In the genomic region with DNA sequence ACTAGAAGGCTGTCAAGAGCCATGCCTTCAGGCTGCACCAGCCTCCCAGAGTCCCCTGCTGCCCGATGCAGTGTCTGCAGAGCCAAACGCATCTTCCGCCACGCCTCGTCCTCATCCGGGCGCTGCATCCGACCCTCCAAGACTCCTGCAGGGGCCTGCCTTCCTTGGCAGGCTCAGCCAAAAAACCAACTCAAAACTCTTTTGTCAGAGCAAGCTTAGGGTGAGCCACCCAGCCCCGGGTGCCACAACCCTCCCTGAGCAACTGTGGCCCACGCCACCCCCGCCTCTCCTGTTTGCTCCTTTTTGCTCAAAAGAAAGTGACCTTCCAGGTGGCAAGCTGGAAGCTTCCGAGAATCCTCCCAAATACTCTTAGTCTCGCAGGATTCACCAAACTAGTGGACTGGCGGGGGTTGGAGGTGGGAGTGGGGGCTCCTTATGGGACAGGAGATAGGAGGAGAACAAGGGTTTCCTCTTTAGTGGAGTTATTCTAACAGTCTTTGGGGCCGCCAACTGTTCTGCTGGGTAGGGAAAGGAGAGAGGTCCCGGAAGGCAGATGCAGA, we compare ENCODE assay signal across 8 mouse cellular contexts. TPM values are rescaled to one million over a fixed set of nuclear protein-coding genes. Genes with fewer than 3 reads are reported as not detected.
DNase-seq lines count a peak whose midpoint lies in the region; ATAC-seq and TF ChIP-seq lines count a peak whose summit lies in the region.

No protein-coding gene starts in this region.

- 0 out of 2 replicates have a peak, but pooled peaks have one; percentile 8 for ATAC-seq in erythroblast, adult 5-6 weeks (replicated peaks; ENCODE audit: low FRiP score, poor library complexity, severe bottlenecking)
- ATAC-seq in hindbrain, embryonic 14.5 days (ENCODE audit: low FRiP score) = peak; percentile 25; the same call in 1 of the 2 replicates
- ATAC-seq in liver, embryonic 14.5 days (ENCODE audit: insufficient read depth) = no peak

- H3K4me3 ChIP-seq in bone marrow, adult 2 months (replicated peaks; ENCODE audit: control insufficient read depth, low read depth, low read length) = peak overlapping the region; percentile 73
- H3K4me3 ChIP-seq in hindbrain, embryonic 14.5 days (replicated peaks; ENCODE audit: low read length) = peak overlapping the region; percentile 98
- H3K4me3 ChIP-seq in liver, embryonic 14.5 days (ENCODE audit: insufficient read depth in 1 of 2, low read depth in 2 of 2, low read length in 2 of 2) = peak overlapping the region; percentile 86 to 94

- H3K36me3 ChIP-seq in hindbrain, embryonic 14.5 days (replicated peaks; ENCODE audit: control insufficient read depth, insufficient read depth) = peaks cover 24% of the 10 kb centered on the region
- no peaks in the 10 kb centered on the region; the same call in 1 of the 2 replicates for H3K36me3 ChIP-seq in liver, embryonic 14.5 days (replicated peaks; ENCODE audit: control insufficient read depth, insufficient read depth, low read depth)

- no peaks in the 10 kb centered on the region for H3K9me3 ChIP-seq in hindbrain, embryonic 14.5 days (ENCODE audit: control insufficient read depth, low read length)
- no peaks in the 10 kb centered on the region for H3K9me3 ChIP-seq in liver, embryonic 14.5 days (ENCODE audit: control insufficient read depth, low read length)

- H3K9ac ChIP-seq in hindbrain, embryonic 14.5 days = peak overlapping the region; percentile 97
- H3K9ac ChIP-seq in liver, embryonic 14.5 days (replicated peaks) = peak overlapping the region; percentile 91

- H3K4me2 ChIP-seq in hindbrain, embryonic 14.5 days (replicated peaks) = peak overlapping the region; percentile 59
- H3K4me2 ChIP-seq in liver, embryonic 14.5 days (ENCODE audit: low read depth) = peak overlapping the region; percentile 81

- no peak overlapping the region; the same call in 1 of the 2 replicates for H3K27ac ChIP-seq in bone marrow, adult 2 months (ENCODE audit: control insufficient read depth, insufficient read depth, low read depth, low read length, poor library complexity)
- H3K27ac ChIP-seq in hindbrain, embryonic 14.5 days = peak overlapping the region; percentile 94
- no peak overlapping the region for H3K27ac ChIP-seq in liver, embryonic 14.5 days

- TF ChIP-seq CTCF in bone marrow, adult 2 months (IDR thresholded peaks at IDR 0.05; ENCODE audit: control insufficient read depth, insufficient read depth, low read length) = no peak
- TF ChIP-seq CTCF in liver, embryonic 14.5 days (IDR thresholded peaks at IDR 0.05; ENCODE audit: low read depth) = no peak

- no peaks in the 10 kb centered on the region for H3K27me3 ChIP-seq in hindbrain, embryonic 14.5 days (ENCODE audit: control insufficient read depth, insufficient read depth, low read length)
- H3K27me3 ChIP-seq in liver, embryonic 14.5 days (ENCODE audit: control insufficient read depth, insufficient read depth, low read length) = no peaks in the 10 kb centered on the region

- no peak for TF ChIP-seq EP300 in liver, embryonic 14.5 days (IDR thresholded peaks at IDR 0.05; ENCODE audit: low read depth)

- WGBS in bone marrow, adult 2 months = 25% methylated on average over 16 of the region's 16 CpGs
- 3% methylated on average over 16 of the region's 16 CpGs for WGBS in hindbrain, embryonic 14.5 days
- WGBS in liver, embryonic 14.5 days (ENCODE audit: insufficient replicate concordance) = 21% methylated on average over 16 of the region's 16 CpGs

- DNase-seq in left cerebral cortex, postnatal 25 days (ENCODE audit: low spot score in 2 of 2) = peak; percentile 18 to 32
- DNase-seq in left cerebral cortex, adult 9 months (ENCODE audit: low spot score in 2 of 2) = no peak
- peak; percentile 31 for DNase-seq in hindbrain, embryonic 14.5 days (ENCODE audit: low spot score)
- DNase-seq in liver, embryonic 14.5 days (ENCODE audit: low read depth in 3 of 3, low spot score in 3 of 3) = no peak
- DNase-seq in retina, postnatal 1 day = peak; percentile 56
- no peak for DNase-seq in testis, postnatal 10 days (ENCODE audit: low spot score)

- H3K4me1 ChIP-seq in bone marrow, adult 2 months (ENCODE audit: control insufficient read depth, insufficient read depth, low read length) = no peaks in the 10 kb centered on the region; the same call in 1 of the 2 replicates
- H3K4me1 ChIP-seq in hindbrain, embryonic 14.5 days (replicated peaks; ENCODE audit: control insufficient read depth, insufficient read depth, low read length) = peaks cover 24% of the 10 kb centered on the region
- H3K4me1 ChIP-seq in liver, embryonic 14.5 days (replicated peaks; ENCODE audit: control insufficient read depth in 2 of 2, insufficient read depth in 2 of 2, low read length in 1 of 2) = peaks cover 8 to 16% of the 10 kb centered on the region in 2 experiments

- TF ChIP-seq POLR2A in bone marrow, adult 2 months (IDR thresholded peaks at IDR 0.05; ENCODE audit: borderline replicate concordance, control insufficient read depth, low read depth, low read length) = no peak

- intact Hi-C loops in left cerebral cortex, postnatal 25 days (cut with DNase I) = no loop called here

RNA-seq across cellular contexts. Expression of gene Fam193b, which starts 1.1 kb away (rescaled TPM):
- total RNA-seq in left cerebral cortex, postnatal 25 days (2021) = 10 to 100 TPM; 67.0 to 84.3 TPM
- polyA plus RNA-seq in bone marrow, adult 2 months (2011; ENCODE audit: insufficient read depth, insufficient read length, low replicate concordance, missing spikeins) = 104 and 152 TPM in 2 replicates
- total RNA-seq in erythroblast, adult 5-6 weeks (2015; ENCODE audit: low replicate concordance) = 35.9 and 38.6 TPM in 2 replicates
- 18.0 and 23.7 TPM in 2 replicates for total RNA-seq in erythroblast, adult 5-6 weeks (2017; ENCODE audit: low replicate concordance)
- polyA plus RNA-seq in hindbrain, embryonic 14.5 days (2014; fragmentation: Nextera tagmentation; extraction: Ambion mirVana) = 41.4 and 47.4 TPM in 2 replicates
- 18.3 and 20.9 TPM in 2 replicates for polyA plus RNA-seq in liver, embryonic 14.5 days (2012; rRNA removed)
- 4.0 and 5.0 TPM in 2 replicates for polyA plus RNA-seq in liver, embryonic 14.5 days (2014; fragmentation: Nextera tagmentation; extraction: Ambion mirVana)

RNA-seq across cellular contexts. Expression of gene Tmed9, which starts 3.7 kb away (rescaled TPM):
- total RNA-seq in left cerebral cortex, postnatal 25 days (2021) = 100 to 1,000 TPM; 129 to 134 TPM
- polyA plus RNA-seq in bone marrow, adult 2 months (2011; ENCODE audit: insufficient read depth, insufficient read length, low replicate concordance, missing spikeins) = 35.1 and 73.6 TPM in 2 replicates
- total RNA-seq in erythroblast, adult 5-6 weeks (2015; ENCODE audit: low replicate concordance) = 16.3 and 23.4 TPM in 2 replicates
- 25.1 and 34.2 TPM in 2 replicates for total RNA-seq in erythroblast, adult 5-6 weeks (2017; ENCODE audit: low replicate concordance)
- 45.7 and 53.6 TPM in 2 replicates for polyA plus RNA-seq in hindbrain, embryonic 14.5 days (2014; fragmentation: Nextera tagmentation; extraction: Ambion mirVana)
- 36.9 and 58.3 TPM in 2 replicates for polyA plus RNA-seq in liver, embryonic 14.5 days (2012; rRNA removed)
- 19.5 and 20.7 TPM in 2 replicates for polyA plus RNA-seq in liver, embryonic 14.5 days (2014; fragmentation: Nextera tagmentation; extraction: Ambion mirVana)

RNA-seq across cellular contexts. Expression of gene B4galt7, which starts 29.9 kb away (rescaled TPM):
- 10 to 100 TPM; 22.9 to 25.5 TPM for total RNA-seq in left cerebral cortex, postnatal 25 days (2021)
- 7.4 and 10.9 TPM in 2 replicates for polyA plus RNA-seq in bone marrow, adult 2 months (2011; ENCODE audit: insufficient read depth, insufficient read length, low replicate concordance, missing spikeins)
- 0.77 and 0.84 TPM in 2 replicates for total RNA-seq in erythroblast, adult 5-6 weeks (2015; ENCODE audit: low replicate concordance)
- total RNA-seq in erythroblast, adult 5-6 weeks (2017; ENCODE audit: low replicate concordance) = 0.42 and 4.3 TPM in 2 replicates
- 18.3 and 25.3 TPM in 2 replicates for polyA plus RNA-seq in hindbrain, embryonic 14.5 days (2014; fragmentation: Nextera tagmentation; extraction: Ambion mirVana)
- polyA plus RNA-seq in liver, embryonic 14.5 days (2012; rRNA removed) = 5.5 and 5.8 TPM in 2 replicates
- polyA plus RNA-seq in liver, embryonic 14.5 days (2014; fragmentation: Nextera tagmentation; extraction: Ambion mirVana) = 1.8 and 1.9 TPM in 2 replicates

RNA-seq across cellular contexts. Expression of gene Ddx41, which starts 33.3 kb away (rescaled TPM):
- 10 to 100 TPM; 53.6 to 58.0 TPM for total RNA-seq in left cerebral cortex, postnatal 25 days (2021)
- polyA plus RNA-seq in bone marrow, adult 2 months (2011; ENCODE audit: insufficient read depth, insufficient read length, low replicate concordance, missing spikeins) = 21.4 and 40.3 TPM in 2 replicates
- total RNA-seq in erythroblast, adult 5-6 weeks (2015; ENCODE audit: low replicate concordance) = 1.3 and 3.6 TPM in 2 replicates
- total RNA-seq in erythroblast, adult 5-6 weeks (2017; ENCODE audit: low replicate concordance) = 14.1 and 17.6 TPM in 2 replicates
- polyA plus RNA-seq in hindbrain, embryonic 14.5 days (2014; fragmentation: Nextera tagmentation; extraction: Ambion mirVana) = 49.5 and 51.1 TPM in 2 replicates
- 18.9 and 29.4 TPM in 2 replicates for polyA plus RNA-seq in liver, embryonic 14.5 days (2012; rRNA removed)
- polyA plus RNA-seq in liver, embryonic 14.5 days (2014; fragmentation: Nextera tagmentation; extraction: Ambion mirVana) = 23.6 and 27.0 TPM in 2 replicates

RNA-seq across cellular contexts. Expression of gene Dok3, which starts 40.7 kb away (rescaled TPM):
- total RNA-seq in left cerebral cortex, postnatal 25 days (2021) = 10 to 100 TPM in 1 of 2 experiments, 1 to 10 TPM in 1; 9.7 to 13.2 TPM
- polyA plus RNA-seq in bone marrow, adult 2 months (2011; ENCODE audit: insufficient read depth, insufficient read length, low replicate concordance, missing spikeins) = 80.8 and 191 TPM in 2 replicates
- 11.9 and 19.2 TPM in 2 replicates for total RNA-seq in erythroblast, adult 5-6 weeks (2015; ENCODE audit: low replicate concordance)
- 12.5 and 12.9 TPM in 2 replicates for total RNA-seq in erythroblast, adult 5-6 weeks (2017; ENCODE audit: low replicate concordance)
- polyA plus RNA-seq in hindbrain, embryonic 14.5 days (2014; fragmentation: Nextera tagmentation; extraction: Ambion mirVana) = 3.8 and 5.7 TPM in 2 replicates
- 4.7 and 4.8 TPM in 2 replicates for polyA plus RNA-seq in liver, embryonic 14.5 days (2012; rRNA removed)
- polyA plus RNA-seq in liver, embryonic 14.5 days (2014; fragmentation: Nextera tagmentation; extraction: Ambion mirVana) = 2.9 and 3.0 TPM in 2 replicates

Comparison
In these comparisons a context has a peak if more than half of its experiments do, and no peak if none do; other contexts are left out.
1. DNase-seq: peak in left cerebral cortex, postnatal 25 days (2 of 2), hindbrain, embryonic 14.5 days (single experiment) and retina, postnatal 1 day (single experiment); none in left cerebral cortex, adult 9 months (0 of 2), liver, embryonic 14.5 days (0 of 3) and testis, postnatal 10 days (single experiment).
2. Peak in every context shown above with its lines, with median percentiles within 50 percentile points of each other: H3K4me3 ChIP-seq.